Mouse (Mus musculus): ENCODE measurements around the gene 5730522E02Rik.

DNA sequence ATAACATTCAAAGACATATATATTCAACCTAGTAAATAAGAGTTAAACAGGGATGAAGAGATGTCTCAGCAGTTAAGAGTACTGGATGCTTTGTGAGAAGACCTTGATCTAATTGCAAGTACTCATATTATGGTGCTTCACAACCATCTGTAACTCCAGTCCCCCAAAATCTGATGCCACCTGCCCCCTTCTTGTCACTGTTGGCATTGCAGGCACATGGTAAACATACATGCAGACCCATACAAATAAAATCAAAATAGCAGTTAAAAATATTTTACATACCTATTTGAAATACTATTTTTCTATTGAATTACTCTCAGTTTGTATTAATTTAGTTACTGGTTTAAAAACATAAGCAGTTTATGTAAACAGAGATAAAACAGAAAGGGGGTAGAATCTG is 84.6 kb downstream of the 5730522E02Rik start:
- TF ChIP-seq CTCF (IDR thresholded peaks at IDR 0.05; ENCODE audit: extremely low read depth, insufficient read depth, low read length) (no peak), POLR2A (IDR thresholded peaks at IDR 0.05; ENCODE audit: extremely low read depth, insufficient read depth, low read length) (no peak)
